Mouse (Mus musculus): Measurements from ENCODE around the gene Olfr1270.
"Not testable (repeated sequence)": the region's sequence is repeated elsewhere in the genome, so short reads cannot be mapped to it uniquely, and the experiment has no call there.

The Olfr1270 gene

DNA sequence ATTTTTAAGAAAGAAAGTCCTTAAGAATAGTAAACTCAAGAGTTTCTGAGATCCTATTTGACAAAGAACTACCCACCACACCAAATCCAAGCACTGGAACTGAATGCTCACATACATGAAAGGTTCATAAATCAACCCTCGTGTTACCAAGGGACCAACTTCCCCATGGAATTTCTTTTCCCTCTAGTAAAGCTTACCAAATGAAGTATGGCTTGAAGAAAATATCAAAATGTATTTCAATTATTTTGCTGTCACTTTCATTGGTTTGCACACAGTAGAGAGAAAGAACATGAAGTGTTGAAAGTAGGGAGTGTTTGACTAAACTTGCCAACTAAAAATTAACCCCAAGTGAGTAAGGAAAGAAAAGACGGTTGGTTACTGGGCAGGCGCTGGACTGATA is at the start of gene Olfr1270:
TSS of gene Olfr1270 (minus strand) at position 101 of the 400 bp plus-strand sequence.
- no peak for DNase-seq (ENCODE audit: low read depth, low spot score)

GRCm38 (mm10) chr2:90199606-90200005 is 46.7 kb upstream of the Olfr1270 start:
- DNase-seq (ENCODE audit: low read depth, low spot score): not testable (repeated sequence)

DNA sequence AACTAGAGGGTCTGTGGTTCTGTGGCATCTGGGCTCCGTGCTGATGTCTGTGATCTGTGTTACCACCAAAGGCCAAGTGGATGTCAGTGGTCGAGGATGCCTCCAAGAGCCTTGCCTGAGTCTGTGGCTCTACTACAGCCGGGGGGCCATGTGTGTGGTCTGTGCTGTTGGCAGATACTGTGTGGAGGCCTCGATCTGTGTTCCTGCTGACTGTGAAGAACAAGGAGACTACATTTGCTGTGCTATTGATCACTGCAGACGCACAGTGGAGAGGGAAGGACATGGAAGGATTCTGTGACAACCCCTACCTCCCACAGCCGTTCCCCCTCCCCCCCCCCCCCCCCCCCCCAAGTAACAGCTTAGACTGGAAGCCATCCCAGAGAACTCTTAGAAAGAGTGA is 42.4 kb upstream of the Olfr1270 start:
- DNase-seq (ENCODE audit: low read depth, low spot score): not testable (repeated sequence)

DNA sequence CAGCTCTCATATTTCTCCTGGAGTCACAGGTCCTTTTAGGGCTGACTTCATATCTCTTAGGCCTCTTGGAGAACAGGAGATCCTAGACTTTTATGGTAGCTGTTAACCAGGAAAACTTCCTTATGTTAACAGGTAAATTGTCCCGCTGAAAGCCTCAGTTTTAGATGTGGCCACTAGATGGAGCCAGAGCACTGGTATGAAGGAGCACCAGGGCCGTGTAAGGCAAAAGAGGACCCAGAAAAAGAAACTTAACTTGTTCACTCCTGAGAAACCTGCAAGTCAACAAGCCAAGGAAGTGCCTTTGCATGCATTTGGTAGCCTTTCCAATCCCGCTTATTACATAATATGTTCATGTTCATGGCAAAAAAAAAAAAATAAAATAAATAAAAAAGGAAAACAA is 41.9 kb upstream of the Olfr1270 start:
- DNase-seq (ENCODE audit: low read depth, low spot score): not testable (repeated sequence)

GRCm38 (mm10) chr2:90187082-90187481 is 34.2 kb upstream of the Olfr1270 start:
- DNase-seq (ENCODE audit: low read depth, low spot score): not testable (repeated sequence)

GRCm38 (mm10) chr2:90186082-90186481 is 33.2 kb upstream of the Olfr1270 start:
- DNase-seq (ENCODE audit: low read depth, low spot score): not testable (repeated sequence)

DNA sequence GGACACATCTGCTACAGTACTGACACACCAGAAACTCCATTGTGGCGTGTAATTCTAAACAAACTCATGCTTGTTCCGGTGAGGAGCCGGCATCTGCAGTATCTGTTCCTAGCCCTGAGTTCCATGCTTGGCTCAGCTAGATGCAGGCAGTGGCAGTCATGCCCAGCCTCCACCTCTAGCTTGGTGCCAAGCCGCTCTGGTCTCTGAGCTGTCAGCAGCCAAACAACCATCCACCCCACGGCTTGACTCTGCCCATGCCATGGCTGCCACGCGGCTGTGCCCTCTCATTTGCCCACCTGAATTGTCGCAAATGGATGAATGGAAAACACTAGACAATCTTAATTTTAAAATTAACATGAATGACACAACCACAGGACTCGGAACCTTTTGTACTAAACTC is 1.0 kb upstream of the Olfr1270 start:
- no peak for DNase-seq (ENCODE audit: low read depth, low spot score)

GRCm38 (mm10) chr2:90142196-90142595 is 10.7 kb downstream of the Olfr1270 start, which contains the start of gene Olfr32:
Gene Olfr32, minus strand, starts transcription at chr2:90142296.
- DNase-seq (ENCODE audit: low read depth, low spot score): no peak

DNA sequence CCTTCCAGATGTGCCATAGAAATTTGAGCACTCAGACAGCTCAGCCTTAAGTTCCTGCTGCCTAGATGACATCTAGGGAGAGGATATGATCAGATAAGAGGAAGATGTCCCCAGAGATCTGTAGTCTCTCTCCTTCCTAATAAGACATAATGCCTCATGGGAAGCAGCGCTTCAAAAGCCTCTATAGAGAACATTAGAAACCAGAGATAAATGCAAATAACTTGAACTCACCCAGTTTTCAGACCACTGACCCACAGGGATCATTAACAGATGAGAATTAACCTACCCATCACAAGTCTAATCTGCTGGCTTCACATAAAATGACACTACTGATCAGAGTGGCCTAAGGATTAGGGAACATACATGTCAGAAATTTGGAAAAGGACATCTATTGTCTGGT is 31.6 kb downstream of the Olfr1270 start, which contains the start of gene Olfr1269:
TSS of gene Olfr1269 (minus strand) at position 101 of the 400 bp plus-strand sequence.
- no peak for DNase-seq (ENCODE audit: low read depth, low spot score)
